Mouse (Mus musculus): ENCODE measurements around the gene Kdm2b.

GRCm38 (mm10) chr5:122890396-122890795 is 99.2 kb downstream of the Kdm2b start:
- no peak for TF ChIP-seq MAFK (IDR thresholded peaks at IDR 0.05; ENCODE audit: insufficient read depth, low read depth, low read length)
- TF ChIP-seq ZNF384 (IDR thresholded peaks at IDR 0.05; ENCODE audit: low read depth, low read length), result no peak
- no peak for TF ChIP-seq HCFC1 (IDR thresholded peaks at IDR 0.05; ENCODE audit: borderline replicate concordance, insufficient read depth, low read length)
- no peak for TF ChIP-seq CHD2 (IDR thresholded peaks at IDR 0.05; ENCODE audit: low read depth, low read length)
- no peak for TF ChIP-seq ZC3H11A (IDR thresholded peaks at IDR 0.05; ENCODE audit: borderline replicate concordance, low read depth, low read length)
